Mouse (Mus musculus): ENCODE data around the gene Fancd2. TPM values are rescaled to one million over a fixed set of nuclear protein-coding genes. Genes with fewer than 3 reads are reported as not detected.

The Fancd2 gene
- 14.8 and 16.1 TPM in 2 replicates for polyA plus RNA-seq (2016; fragmentation: Nextera tagmentation; extraction: Ambion mirVana)

DNA sequence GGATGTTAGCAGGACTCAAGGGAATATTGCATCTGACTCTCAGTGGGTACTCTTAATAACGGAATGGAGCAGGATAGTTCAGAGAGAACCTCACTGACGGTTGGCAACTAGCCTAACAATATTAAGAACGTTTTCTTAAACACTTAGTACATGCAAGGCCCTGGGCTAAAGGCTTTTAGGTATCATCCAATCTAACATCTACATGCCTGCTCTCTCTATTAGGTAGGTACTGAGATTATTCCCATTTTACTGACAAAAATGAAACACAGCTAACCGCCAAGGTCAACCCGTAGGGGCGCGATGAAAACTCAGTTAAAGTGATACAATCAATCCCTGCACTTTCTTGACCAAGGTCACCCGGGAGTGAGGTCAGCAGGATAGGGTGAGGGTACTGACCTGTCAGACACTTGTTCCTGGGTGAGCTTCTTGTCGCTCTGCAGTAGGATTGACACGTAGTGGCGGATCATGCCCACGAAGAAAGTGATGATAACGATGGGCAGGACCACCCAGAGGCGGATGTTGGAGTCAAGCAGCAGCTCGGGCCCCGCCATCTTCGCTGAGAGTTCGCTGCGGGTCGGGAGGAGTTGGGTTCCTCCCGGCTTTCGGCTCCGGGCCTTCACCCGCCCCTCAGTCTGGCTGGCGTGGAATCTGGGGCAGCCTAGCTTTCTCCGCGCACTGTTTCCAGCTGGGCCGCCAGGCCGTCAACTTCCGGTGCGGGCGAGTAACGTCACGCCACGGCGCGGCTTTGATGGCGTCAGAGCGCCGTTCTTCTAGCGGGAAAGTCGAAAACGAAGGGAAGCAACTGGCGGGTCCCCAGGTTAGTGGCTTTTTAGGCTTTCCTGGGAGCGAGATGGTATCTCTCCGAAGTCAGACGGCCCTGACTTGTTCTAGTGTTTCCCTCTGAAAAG lies at the start of gene Fancd2, which contains the start of gene Emc3:
Gene Fancd2 (plus strand): TSS at position 751 of the 908 bp plus-strand sequence.
Gene Emc3 (minus strand): TSS at position 721 of the 908 bp plus-strand sequence.
- WGBS = 1% methylated on average over 47 of the region's 47 CpGs
- 0 out of 2 replicates have a peak within 1 kb of the TSS, but pooled peaks have one; percentile 64 for H3K27ac ChIP-seq
- H3K9me3 ChIP-seq = no peaks in the 10 kb centered on the region
- no peaks in the 10 kb centered on the region for H3K27me3 ChIP-seq
- H3K9ac ChIP-seq (replicated peaks) = peak within 1 kb of the TSS; percentile 79
- peak within 1 kb of the TSS; percentile 76 for H3K4me2 ChIP-seq
- peaks cover 17% of the 10 kb centered on the region; the same call in 1 of the 2 replicates for H3K36me3 ChIP-seq
- ATAC-seq (ENCODE audit: insufficient number of reproducible peaks, insufficient read depth, low FRiP score, low TSS enrichment, low read depth) = peak; percentile 85
- H3K4me1 ChIP-seq (replicated peaks) = peaks cover 13% of the 10 kb centered on the region
- H3K4me3 ChIP-seq (replicated peaks) = peak within 1 kb of the TSS; percentile 88

GRCm38 (mm10) chr6:113482477-113483099 lies 48.9 kb upstream of the Fancd2 start:
- peak; percentile 17; the same call in 1 of the 2 replicates for ATAC-seq (ENCODE audit: insufficient number of reproducible peaks, insufficient read depth, low FRiP score, low TSS enrichment, low read depth)
- peak overlapping the region; percentile 75 for H3K4me2 ChIP-seq
- H3K27ac ChIP-seq = no peak overlapping the region; the same call in 1 of the 2 replicates
- H3K4me1 ChIP-seq (replicated peaks) = peaks cover 26% of the 10 kb centered on the region
- H3K9me3 ChIP-seq = no peaks in the 10 kb centered on the region
- peaks cover 52% of the 10 kb centered on the region for H3K27me3 ChIP-seq
- WGBS = 3% methylated on average over 65 of the region's 65 CpGs
- H3K4me3 ChIP-seq (replicated peaks) = peak overlapping the region; percentile 47
- no peaks in the 10 kb centered on the region for H3K36me3 ChIP-seq
- H3K9ac ChIP-seq (replicated peaks) = no peak overlapping the region

DNA sequence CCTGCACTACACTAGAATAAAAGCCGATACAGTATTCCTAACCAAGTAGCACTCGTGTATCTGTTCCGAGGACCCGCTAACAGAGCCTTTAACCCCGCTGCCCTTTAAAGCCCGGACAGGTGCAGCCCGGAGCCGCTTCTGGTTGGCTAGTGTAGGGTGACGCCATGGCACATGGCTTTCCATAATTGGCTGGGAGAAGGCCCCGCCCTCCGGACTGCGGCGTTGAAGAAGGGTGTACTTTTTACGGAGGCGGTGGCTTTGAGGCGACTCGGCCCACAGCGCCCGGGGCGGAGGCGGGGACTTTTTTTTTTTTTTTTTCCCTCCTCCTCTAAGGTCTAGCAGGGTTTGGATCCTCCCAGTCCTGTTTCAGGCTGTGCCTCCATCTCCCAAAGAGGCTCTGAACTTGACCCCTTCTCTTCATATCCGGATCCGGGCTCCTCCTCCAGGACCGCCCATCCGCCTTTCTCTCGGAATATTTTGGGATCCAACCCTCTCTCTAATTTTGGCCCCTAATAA lies 48.3 kb upstream of the Fancd2 start, which contains the start of gene Creld1:
Gene Creld1 (plus strand): TSS at position 198 of the 516 bp plus-strand sequence.
- Histone ChIP-seq H3K4me1 (replicated peaks) (peaks cover 26% of the 10 kb centered on the region), H3K9me3 (no peaks in the 10 kb centered on the region), H3K4me2 (peak within 1 kb of the TSS; percentile 75), H3K27me3 (peaks cover 49% of the 10 kb centered on the region), H3K36me3 (no peaks in the 10 kb centered on the region), H3K9ac (replicated peaks) (peak within 1 kb of the TSS; percentile 40), H3K4me3 (replicated peaks) (peak within 1 kb of the TSS; percentile 47), H3K27ac (no peak within 1 kb of the TSS; the same call in 1 of the 2 replicates)
- WGBS = 0% methylated on average over 25 of the region's 26 CpGs
- ATAC-seq (ENCODE audit: insufficient number of reproducible peaks, insufficient read depth, low FRiP score, low TSS enrichment, low read depth) = peak; percentile 93

- peak overlapping the region; percentile 75 for H3K4me2 ChIP-seq
- H3K9me3 ChIP-seq = no peaks in the 10 kb centered on the region
- H3K4me1 ChIP-seq (replicated peaks) = peaks cover 26% of the 10 kb centered on the region
- no peak overlapping the region for H3K27ac ChIP-seq
- H3K4me3 ChIP-seq (replicated peaks) = peak overlapping the region; percentile 47
- 11% methylated on average over 10 of the region's 10 CpGs for WGBS
- H3K36me3 ChIP-seq = no peaks in the 10 kb centered on the region
- ATAC-seq (ENCODE audit: insufficient number of reproducible peaks, insufficient read depth, low FRiP score, low TSS enrichment, low read depth) = no peak
- H3K27me3 ChIP-seq = peaks cover 44% of the 10 kb centered on the region
- H3K9ac ChIP-seq (replicated peaks) = peak overlapping the region; percentile 40
Measured at GRCm38 (mm10) chr6:113483729-113484128, 47.8 kb upstream of the Fancd2 start.

GRCm38 (mm10) chr6:113487125-113487576 lies 44.3 kb upstream of the Fancd2 start:
- 21% methylated on average over 7 of the region's 7 CpGs for whole genome bisulfite sequencing
- H3K36me3 ChIP-seq = peaks cover 19% of the 10 kb centered on the region; the same call in 1 of the 2 replicates
- peaks cover 26% of the 10 kb centered on the region for H3K4me1 ChIP-seq (replicated peaks)

GRCm38 (mm10) chr6:113489410-113489809 lies 42.1 kb upstream of the Fancd2 start:
- no peak overlapping the region for H3K9ac ChIP-seq (replicated peaks)
- no peak for ATAC-seq (ENCODE audit: insufficient number of reproducible peaks, insufficient read depth, low FRiP score, low TSS enrichment, low read depth)
- no peaks in the 10 kb centered on the region for H3K9me3 ChIP-seq
- peaks cover 16% of the 10 kb centered on the region for H3K27me3 ChIP-seq
- H3K4me3 ChIP-seq (replicated peaks) = no peak overlapping the region
- H3K4me1 ChIP-seq (replicated peaks) = peaks cover 13% of the 10 kb centered on the region
- no peak overlapping the region for H3K4me2 ChIP-seq
- no peak overlapping the region for H3K27ac ChIP-seq
- H3K36me3 ChIP-seq = peaks cover 20% of the 10 kb centered on the region; the same call in 1 of the 2 replicates
- 94% methylated on average over 14 of the region's 14 CpGs for WGBS

More at GRCm38 (mm10) chr6:113487125-113487576, 44.3 kb upstream of the Fancd2 start:
- H3K9me3 ChIP-seq = no peaks in the 10 kb centered on the region
- no peak overlapping the region for H3K4me3 ChIP-seq (replicated peaks)
- no peak overlapping the region for H3K27ac ChIP-seq
- no peak overlapping the region for H3K9ac ChIP-seq (replicated peaks)
- no peak for ATAC-seq (ENCODE audit: insufficient number of reproducible peaks, insufficient read depth, low FRiP score, low TSS enrichment, low read depth)
- H3K27me3 ChIP-seq = peaks cover 9% of the 10 kb centered on the region
- H3K4me2 ChIP-seq = no peak overlapping the region

- 73% methylated on average over 24 of the region's 24 CpGs for WGBS
- H3K36me3 ChIP-seq = peaks cover 20% of the 10 kb centered on the region; the same call in 1 of the 2 replicates
- ATAC-seq (ENCODE audit: insufficient number of reproducible peaks, insufficient read depth, low FRiP score, low TSS enrichment, low read depth) = no peak
- peaks cover 14% of the 10 kb centered on the region for H3K4me1 ChIP-seq (replicated peaks)
- no peak overlapping the region for H3K9ac ChIP-seq (replicated peaks)
- peaks cover 45% of the 10 kb centered on the region for H3K27me3 ChIP-seq
- H3K4me2 ChIP-seq = no peak overlapping the region
- no peak overlapping the region for H3K4me3 ChIP-seq (replicated peaks)
- no peaks in the 10 kb centered on the region for H3K9me3 ChIP-seq
- H3K27ac ChIP-seq = no peak overlapping the region
Measured at GRCm38 (mm10) chr6:113492101-113492864, 39.2 kb upstream of the Fancd2 start.

GRCm38 (mm10) chr6:113494258-113494788 lies 37.2 kb upstream of the Fancd2 start:
- H3K36me3 ChIP-seq = peaks cover 20% of the 10 kb centered on the region; the same call in 1 of the 2 replicates
- H3K4me2 ChIP-seq = peak overlapping the region; percentile 65
- H3K4me1 ChIP-seq (replicated peaks) = peaks cover 11% of the 10 kb centered on the region; the same call in 1 of the 2 replicates
- under 1% methylated on average over 54 of the region's 54 CpGs for WGBS
- peak overlapping the region; percentile 48 for H3K9ac ChIP-seq (replicated peaks)
- peaks cover 56% of the 10 kb centered on the region for H3K27me3 ChIP-seq
- peak overlapping the region; percentile 47 for H3K4me3 ChIP-seq (replicated peaks)
- no peak overlapping the region for H3K27ac ChIP-seq
- no peaks in the 10 kb centered on the region for H3K9me3 ChIP-seq
- peak; percentile 53 for ATAC-seq (ENCODE audit: insufficient number of reproducible peaks, insufficient read depth, low FRiP score, low TSS enrichment, low read depth)

DNA sequence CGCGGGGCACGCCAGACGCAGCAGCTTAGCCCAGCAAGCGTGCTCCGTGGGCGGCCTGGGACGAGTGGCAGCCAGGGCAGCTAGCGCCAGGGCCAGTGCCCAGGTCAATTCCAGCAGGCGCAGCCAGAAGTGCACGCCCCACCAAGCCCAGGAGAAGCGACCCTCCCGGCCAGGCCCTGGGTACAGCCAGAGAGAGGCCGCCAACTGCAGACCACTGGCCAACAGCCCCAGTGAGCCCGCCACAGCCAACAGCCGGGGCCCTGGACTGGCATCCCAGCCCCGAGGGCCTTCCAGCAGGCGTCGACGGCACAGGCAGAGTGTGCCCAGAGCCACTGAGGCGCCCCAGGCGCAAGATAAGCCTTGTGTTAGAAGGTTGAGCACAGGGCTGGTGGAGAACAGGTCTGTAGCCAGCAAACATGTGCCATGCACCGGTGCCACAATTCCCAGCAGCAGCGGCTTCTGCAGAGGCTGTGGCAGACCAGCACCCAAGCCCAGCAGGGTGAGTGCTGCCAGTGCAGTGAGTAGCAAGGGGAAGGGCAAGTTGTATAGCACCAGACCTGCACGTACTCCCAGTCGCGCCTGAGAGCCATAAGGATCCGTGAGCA lies 36.3 kb upstream of the Fancd2 start:
- H3K9ac ChIP-seq (replicated peaks) = peak overlapping the region; percentile 48
- ATAC-seq (ENCODE audit: insufficient number of reproducible peaks, insufficient read depth, low FRiP score, low TSS enrichment, low read depth) = no peak
- H3K27me3 ChIP-seq = peaks cover 65% of the 10 kb centered on the region
- H3K27ac ChIP-seq = no peak overlapping the region
- WGBS = 39% methylated on average over 28 of the region's 28 CpGs
- H3K4me1 ChIP-seq (replicated peaks) = peaks cover 11% of the 10 kb centered on the region; the same call in 1 of the 2 replicates
- H3K4me3 ChIP-seq (replicated peaks) = peak overlapping the region; percentile 47
- peaks cover 14% of the 10 kb centered on the region; the same call in 1 of the 2 replicates for H3K36me3 ChIP-seq
- H3K9me3 ChIP-seq = no peaks in the 10 kb centered on the region
- peak overlapping the region; percentile 65 for H3K4me2 ChIP-seq
